Mouse (Mus musculus) right cerebral cortex, postnatal 10 days (tissue): ENCODE data around the gene Mgp.
A peak's percentile ranks its signal among the peaks of the same experiment; 100 is the strongest.

Experiments used
- DNase-seq, 2 experiments: peaks; one replicate each; pipeline ENCODE4 v3.0.0; 2021; ENCODE audit warnings: low spot score in 2 of 2

Gene Mgp

GRCm38 (mm10) chr6:136852348-136852747, 23.3 kb downstream of the Mgp start:
- DNase-seq, result no peak

GRCm38 (mm10) chr6:136850267-136850666, 25.4 kb downstream of the Mgp start:
- DNase-seq, result no peak

- DNase-seq, result no peak
Observed at GRCm38 (mm10) chr6:136848971-136849370, 26.7 kb downstream of the Mgp start.

GRCm38 (mm10) chr6:136848399-136848798, 27.2 kb downstream of the Mgp start:
- no peak for DNase-seq

GRCm38 (mm10) chr6:136847790-136848189, 27.8 kb downstream of the Mgp start:
- DNase-seq, result peak in 1 of 2 experiments; percentile 46

- DNase-seq, result no peak
Observed at GRCm38 (mm10) chr6:136847267-136847666, 28.4 kb downstream of the Mgp start.

GRCm38 (mm10) chr6:136845706-136846480, 29.7 kb downstream of the Mgp start:
- DNase-seq, result no peak

- DNase-seq, result no peak
Observed at GRCm38 (mm10) chr6:136844903-136845302, 30.7 kb downstream of the Mgp start.

- no peak for DNase-seq
Observed at GRCm38 (mm10) chr6:136837323-136837722, 38.3 kb downstream of the Mgp start.

GRCm38 (mm10) chr6:136835352-136835751, 40.3 kb downstream of the Mgp start, which contains the start of gene Smco3:
Gene Smco3, minus strand, starts transcription at chr6:136835452.
- DNase-seq, result no peak

- DNase-seq, result no peak
Observed at GRCm38 (mm10) chr6:136831712-136832111, 43.9 kb downstream of the Mgp start.

GRCm38 (mm10) chr6:136828681-136829080, 46.9 kb downstream of the Mgp start:
- no peak for DNase-seq

- DNase-seq, result peak; percentile 98 to 99
Observed at GRCm38 (mm10) chr6:136827881-136828561, 47.6 kb downstream of the Mgp start, which contains the start of gene Wbp11. Gene Wbp11, minus strand, starts transcription at chr6:136828233.

- DNase-seq, result no peak
Observed at GRCm38 (mm10) chr6:136827516-136827880, 48.1 kb downstream of the Mgp start, which contains the start of gene BC049715. Gene BC049715, plus strand, starts transcription at chr6:136827626.

- DNase-seq, result no peak
Observed at GRCm38 (mm10) chr6:136827116-136827515, 48.5 kb downstream of the Mgp start.

- no peak for DNase-seq
Observed at GRCm38 (mm10) chr6:136824987-136825386, 50.6 kb downstream of the Mgp start.
